15 mouse cellular contexts compared by ENCODE assay signal in the genomic region with DNA sequence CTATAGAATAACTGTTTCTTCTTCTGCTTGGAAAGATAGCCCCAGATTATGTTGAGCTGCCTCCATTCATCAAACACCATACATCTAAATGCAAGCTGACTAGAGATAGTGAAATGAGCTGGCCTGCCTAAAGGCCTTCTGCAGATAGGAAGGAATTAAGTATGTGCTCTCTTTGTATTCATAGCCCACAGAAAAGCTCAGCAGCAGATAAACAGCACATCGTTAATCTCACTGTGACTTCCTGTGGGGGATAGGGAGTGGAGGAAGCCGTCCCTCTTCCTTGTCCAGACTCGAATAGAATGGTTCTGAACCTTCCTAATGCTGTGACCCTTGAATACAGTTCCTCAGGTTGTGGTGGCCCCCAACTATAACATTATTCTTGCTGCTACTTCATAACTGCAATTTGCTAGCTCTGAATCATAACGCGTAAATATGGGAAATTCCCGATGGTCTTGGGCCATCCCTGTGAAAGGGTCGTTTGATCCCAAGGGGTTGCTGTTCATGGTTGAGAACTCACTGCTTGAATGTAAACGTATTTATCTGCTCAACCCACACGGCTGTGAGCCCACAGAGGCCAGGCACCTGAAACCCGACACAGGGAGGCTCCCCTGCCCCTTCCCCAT.
"Had no signal": no experiment of that assay in that cellular context is flagged by ENCODE, and none has a peak within 500 bp of the region (broad histone marks: within the 10 kb centered on the region; RNA-seq: fewer than 3 reads in every experiment).

No protein-coding gene starts in this region.

- ATAC-seq: intestine, embryonic 16.5 days; midbrain, embryonic 13.5 days; midbrain, embryonic 16.5 days had no signal

- H3K4me3 ChIP-seq: left cerebral cortex, adult 2 months; liver, embryonic 13.5 days; lung, embryonic 15.5 days; midbrain, embryonic 13.5 days had no signal

- H3K27ac ChIP-seq: left cerebral cortex, adult 2 months; liver, embryonic 13.5 days; lung, embryonic 15.5 days; macrophage; midbrain, embryonic 13.5 days; stomach, postnatal 0 days had no signal

- H3K27me3 ChIP-seq: lung, embryonic 15.5 days; midbrain, embryonic 13.5 days had no signal

- H3K9me3 ChIP-seq: liver, embryonic 13.5 days; lung, embryonic 15.5 days; midbrain, embryonic 13.5 days had no signal

- H3K9ac ChIP-seq: liver, embryonic 13.5 days; lung, embryonic 15.5 days; midbrain, embryonic 13.5 days had no signal

- H3K4me2 ChIP-seq: liver, embryonic 13.5 days; lung, embryonic 15.5 days; midbrain, embryonic 13.5 days had no signal

- H3K4me1 ChIP-seq: liver, embryonic 13.5 days; lung, embryonic 15.5 days had no signal

- H3K36me3 ChIP-seq: liver, embryonic 13.5 days; lung, embryonic 15.5 days; midbrain, embryonic 13.5 days had no signal

- DNase-seq: kidney, adult 18-20 months; kidney, adult 9 months; kidney, postnatal 10 days; kidney, postnatal 36 days; layer of hippocampus, postnatal 36 days; liver, embryonic 13.5 days; lung, postnatal 14 days; thymus, postnatal 25 days had no signal
